Mouse (Mus musculus) neural tube, embryonic 14.5 days (tissue): ENCODE measurements around the gene Rai14. TPM values are rescaled to one million over a fixed set of nuclear protein-coding genes. Genes with fewer than 3 reads are reported as not detected.

Source experiments
- ATAC-seq: fragments of 200-750 bp; cut with Nextera tagmentation; 2 replicates; pipeline ENCODE4 v1.8.0; 2017; ENCODE audit warnings: low read depth, mild to moderate bottlenecking, moderate TSS enrichment, moderate library complexity
- H3K27ac ChIP-seq: fragments of 300-500 bp; sonication (generic); 2 replicates; pipeline ENCODE4 v1.5.1; 2014; ENCODE audit warnings: low read depth, mild to moderate bottlenecking, control low read depth, low read length, moderate library complexity, mixed read lengths
- H3K27me3 ChIP-seq: fragments of 300-500 bp; sonication (generic); 2 replicates; pipeline ENCODE4 v1.6.1; 2014; ENCODE audit warnings: low read length; ENCODE audit not compliant: control insufficient read depth, insufficient read depth
- H3K36me3 ChIP-seq: fragments of 300-500 bp; sonication (generic); 2 replicates; pipeline ENCODE4 v1.6.1; 2014; ENCODE audit warnings: low read length, mixed read lengths; ENCODE audit not compliant: control insufficient read depth, insufficient read depth
- H3K4me1 ChIP-seq: fragments of 300-500 bp; sonication (generic); 2 replicates; pipeline ENCODE4 v1.6.1; 2014; ENCODE audit warnings: low read length; ENCODE audit not compliant: control insufficient read depth, insufficient read depth
- H3K4me2 ChIP-seq: fragments of 300-500 bp; sonication (generic); 2 replicates; pipeline ENCODE4 v1.6.1; 2014; ENCODE audit warnings: mild to moderate bottlenecking, low read depth, low read length, control low read depth
- H3K4me3 ChIP-seq: fragments of 300-500 bp; sonication (generic); 2 replicates; pipeline ENCODE4 v1.5.1; 2014; ENCODE audit warnings: low read depth, low read length, control low read depth, mixed read lengths
- H3K9ac ChIP-seq: fragments of 300-500 bp; sonication (generic); replicated peaks from 2 replicates; pipeline ENCODE4 v1.6.1; 2014; ENCODE audit warnings: low read depth, mild to moderate bottlenecking, control low read depth, low read length, mixed read lengths
- H3K9me3 ChIP-seq: fragments of 300-500 bp; sonication (generic); 2 replicates; pipeline ENCODE4 v1.6.1; 2016; ENCODE audit warnings: low read length; ENCODE audit not compliant: control insufficient read depth
- WGBS: fragments of 180-500 bp; shearing (Covaris S2); extraction: QIAGEN DNeasy Blood & Tissue Kit; methylation state at CpG from one replicate; pipeline ENCODE4 v1.1.7; 2014; 5-methylcytosine and 5-hydroxymethylcytosine counted together
- polyA plus RNA-seq: library from polyadenylated mRNA; unstranded; fragments of >200 nt; fragmentation: Nextera tagmentation; extraction: Ambion mirVana; gene quantifications from 2 replicates; pipeline ENCODE4 v1.2.1, GENCODE M21; 2014

Rai14 gene
- polyA plus RNA-seq, 1 experiment from 2014 or later: 10.0 TPM

GRCm38 (mm10) chr15:10655151-10655905 lies 59.1 kb downstream of the Rai14 start:
- 22% methylated on average over 8 of the region's 8 CpGs for WGBS
- Histone ChIP-seq H3K27me3 (no peaks in the 10 kb centered on the region), H3K4me3 (no peak overlapping the region), H3K4me2 (no peak overlapping the region), H3K9me3 (no peaks in the 10 kb centered on the region), H3K36me3 (no peaks in the 10 kb centered on the region), H3K9ac (no peak overlapping the region), H3K4me1 (peaks cover 3% of the 10 kb centered on the region; the same call in 1 of the 2 replicates), H3K27ac (no peak overlapping the region)
- ATAC-seq: peak; percentile 86

GRCm38 (mm10) chr15:10654696-10655095 lies 59.7 kb downstream of the Rai14 start:
- no peak overlapping the region for H3K4me2 ChIP-seq
- H3K27ac ChIP-seq: no peak overlapping the region
- no peaks in the 10 kb centered on the region for H3K9me3 ChIP-seq
- peaks cover 3% of the 10 kb centered on the region; the same call in 1 of the 2 replicates for H3K4me1 ChIP-seq
- H3K4me3 ChIP-seq: no peak overlapping the region
- WGBS: 54% methylated on average over 1 of the region's 1 CpGs
- H3K27me3 ChIP-seq: no peaks in the 10 kb centered on the region
- no peaks in the 10 kb centered on the region for H3K36me3 ChIP-seq
- H3K9ac ChIP-seq: no peak overlapping the region
- ATAC-seq: peak; percentile 7; the same call in 1 of the 2 replicates

- no peak overlapping the region for H3K27ac ChIP-seq
- peaks cover 7% of the 10 kb centered on the region; the same call in 1 of the 2 replicates for H3K4me1 ChIP-seq
- no peak for ATAC-seq
- no peak overlapping the region for H3K9ac ChIP-seq
- H3K4me3 ChIP-seq: no peak overlapping the region
- H3K36me3 ChIP-seq: no peaks in the 10 kb centered on the region
- H3K27me3 ChIP-seq: no peaks in the 10 kb centered on the region
- H3K9me3 ChIP-seq: no peaks in the 10 kb centered on the region
- no peak overlapping the region for H3K4me2 ChIP-seq
- WGBS: 88% methylated on average over 2 of the region's 2 CpGs
Observed at GRCm38 (mm10) chr15:10652931-10653475, 61.4 kb downstream of the Rai14 start.

- Histone ChIP-seq H3K4me1 (0 out of 2 replicates have a peak, but pooled peaks cover 5% of the 10 kb centered on the region), H3K9ac (no peak overlapping the region), H3K27me3 (no peaks in the 10 kb centered on the region), H3K27ac (no peak overlapping the region), H3K4me2 (no peak overlapping the region), H3K9me3 (no peaks in the 10 kb centered on the region), H3K4me3 (no peak overlapping the region), H3K36me3 (no peaks in the 10 kb centered on the region)
- peak; percentile 74 for ATAC-seq
- 13% methylated on average over 6 of the region's 6 CpGs for WGBS
Observed at GRCm38 (mm10) chr15:10648372-10649109, 65.9 kb downstream of the Rai14 start.

DNA sequence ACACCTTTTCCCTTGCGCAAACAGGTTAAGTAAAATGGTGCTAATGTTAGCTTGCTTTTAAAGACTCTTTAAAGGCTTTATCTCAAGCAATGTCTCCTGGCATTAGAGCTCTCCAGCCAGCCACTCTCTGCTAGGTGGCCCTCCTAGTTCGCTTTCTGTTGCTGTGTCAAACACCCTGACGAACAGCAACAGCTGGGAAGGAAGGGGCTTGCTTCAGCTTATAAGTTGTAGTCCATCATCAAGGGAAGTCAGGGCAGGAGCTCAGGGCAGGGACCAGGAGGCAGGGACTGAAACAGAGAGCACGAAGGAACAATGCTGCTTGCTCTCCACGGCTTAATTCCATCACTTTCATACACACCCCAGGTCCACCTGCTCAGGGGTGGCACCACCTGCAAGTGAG lies 68.1 kb downstream of the Rai14 start:
- H3K4me1 ChIP-seq: 0 out of 2 replicates have a peak, but pooled peaks cover 5% of the 10 kb centered on the region

DNA sequence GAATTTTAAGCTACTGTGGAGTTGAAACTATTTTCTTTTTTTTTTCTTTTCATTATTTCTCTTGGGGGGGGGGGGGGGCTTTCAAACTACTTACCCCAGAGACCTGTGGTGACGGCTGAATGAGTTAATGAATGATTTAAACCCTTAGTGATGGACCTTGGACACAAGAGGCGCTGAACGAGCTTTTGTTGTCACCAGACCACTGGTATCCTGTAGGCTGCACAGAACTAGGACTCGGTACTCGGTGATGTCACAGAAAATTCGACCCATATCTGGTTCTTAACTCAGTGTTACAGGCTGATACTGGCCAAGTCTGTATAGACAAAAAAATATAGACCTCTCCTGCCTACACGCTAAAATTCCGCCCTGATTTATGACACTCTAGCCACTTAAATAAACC lies 69.3 kb downstream of the Rai14 start:
- no peaks in the 10 kb centered on the region for H3K27me3 ChIP-seq
- H3K4me1 ChIP-seq: 0 out of 2 replicates have a peak, but pooled peaks cover 5% of the 10 kb centered on the region
- no peaks in the 10 kb centered on the region for H3K36me3 ChIP-seq
- no peak overlapping the region for H3K4me3 ChIP-seq
- H3K9ac ChIP-seq: no peak overlapping the region
- WGBS: 26% methylated on average over 8 of the region's 8 CpGs
- H3K4me2 ChIP-seq: no peak overlapping the region
- ATAC-seq: 0 out of 2 replicates have a peak, but pooled peaks have one; percentile 19
- no peaks in the 10 kb centered on the region for H3K9me3 ChIP-seq
- H3K27ac ChIP-seq: no peak overlapping the region

More for the DNA sequence above, 68.1 kb downstream of the Rai14 start:
- no peak overlapping the region for H3K4me2 ChIP-seq
- WGBS: 66% methylated on average over 5 of the region's 5 CpGs
- H3K27ac ChIP-seq: no peak overlapping the region
- no peaks in the 10 kb centered on the region for H3K27me3 ChIP-seq
- ATAC-seq: no peak
- H3K9ac ChIP-seq: no peak overlapping the region
- H3K36me3 ChIP-seq: no peaks in the 10 kb centered on the region
- no peaks in the 10 kb centered on the region for H3K9me3 ChIP-seq
- H3K4me3 ChIP-seq: no peak overlapping the region

DNA sequence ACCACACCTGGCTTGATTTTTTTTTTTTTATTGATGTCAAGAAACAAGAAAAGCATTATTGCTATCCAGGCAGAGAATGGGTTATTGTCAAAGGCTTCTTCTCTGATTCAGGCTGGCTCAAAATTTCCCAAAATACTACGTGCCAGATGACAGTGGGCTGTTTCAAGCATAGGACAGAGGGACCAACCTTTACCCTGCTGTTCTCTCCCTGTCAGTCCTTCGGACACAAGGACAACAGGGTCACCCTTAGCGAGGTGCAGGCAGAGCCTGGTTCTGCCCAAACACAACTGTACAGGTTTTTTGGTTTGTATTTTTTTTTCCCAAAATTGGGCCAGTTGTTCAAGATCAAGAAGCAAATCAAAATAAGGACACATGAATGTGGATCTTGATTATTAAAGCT lies 70.6 kb downstream of the Rai14 start:
- Histone ChIP-seq H3K27me3 (no peaks in the 10 kb centered on the region), H3K4me3 (no peak overlapping the region), H3K27ac (no peak overlapping the region), H3K4me2 (no peak overlapping the region), H3K4me1 (0 out of 2 replicates have a peak, but pooled peaks cover 5% of the 10 kb centered on the region), H3K9ac (no peak overlapping the region), H3K9me3 (no peaks in the 10 kb centered on the region), H3K36me3 (no peaks in the 10 kb centered on the region)
- 83% methylated on average over 3 of the region's 3 CpGs for WGBS
- ATAC-seq: no peak

DNA sequence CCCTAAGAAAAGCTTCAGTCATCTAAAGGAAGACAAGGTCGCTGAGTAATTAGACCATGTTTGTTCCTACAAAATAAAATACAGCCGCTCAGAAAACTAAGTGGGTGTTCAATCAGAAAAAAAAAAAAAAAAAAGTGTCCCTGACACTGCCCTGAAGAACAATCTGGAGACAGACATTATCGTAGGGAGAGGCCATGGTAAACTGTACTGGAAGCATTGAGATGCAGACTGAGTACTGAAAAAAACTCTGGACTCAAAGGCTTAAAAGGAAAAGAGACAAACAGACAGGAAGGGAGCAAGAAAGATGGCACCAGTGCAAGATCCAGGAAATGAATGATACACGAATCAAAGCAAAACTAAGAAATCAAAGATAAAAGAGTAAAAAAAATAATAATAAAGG lies 71.2 kb downstream of the Rai14 start:
- no peaks in the 10 kb centered on the region for H3K36me3 ChIP-seq
- ATAC-seq: no peak
- H3K9ac ChIP-seq: no peak overlapping the region
- H3K27me3 ChIP-seq: no peaks in the 10 kb centered on the region
- no peak overlapping the region for H3K27ac ChIP-seq
- H3K4me2 ChIP-seq: no peak overlapping the region
- WGBS: 31% methylated on average over 4 of the region's 4 CpGs
- no peak overlapping the region for H3K4me3 ChIP-seq
- 0 out of 2 replicates have a peak, but pooled peaks cover 3% of the 10 kb centered on the region for H3K4me1 ChIP-seq
- no peaks in the 10 kb centered on the region for H3K9me3 ChIP-seq

DNA sequence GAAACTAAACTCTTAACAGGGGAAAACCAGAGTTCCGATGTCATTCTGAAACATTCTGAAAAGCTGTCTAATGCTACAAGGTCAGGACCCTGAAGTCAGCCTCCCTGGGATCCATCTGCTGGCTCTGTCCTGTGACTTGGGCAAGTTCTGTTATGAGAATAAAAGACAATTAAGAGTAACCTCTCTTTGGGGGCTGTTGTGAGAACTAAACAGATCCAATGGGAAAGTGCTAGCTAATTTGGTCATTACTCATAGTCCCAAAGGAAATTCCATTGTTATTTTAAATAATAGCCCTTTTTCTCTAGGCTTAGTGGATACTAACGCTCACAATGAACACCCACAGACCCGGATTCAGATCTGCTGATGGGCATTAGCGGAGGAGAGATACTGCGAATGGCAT lies 72.0 kb downstream of the Rai14 start:
- no peak for ATAC-seq
- 18% methylated on average over 5 of the region's 5 CpGs for WGBS
- Histone ChIP-seq H3K36me3 (no peaks in the 10 kb centered on the region), H3K27me3 (no peaks in the 10 kb centered on the region), H3K4me3 (no peak overlapping the region), H3K27ac (no peak overlapping the region), H3K9me3 (no peaks in the 10 kb centered on the region), H3K9ac (no peak overlapping the region), H3K4me1 (no peaks in the 10 kb centered on the region), H3K4me2 (no peak overlapping the region)
